Mouse (Mus musculus) intestine, embryonic 14.5 days (tissue): ENCODE measurements at regions not wholly inside any gene's neighbourhood (a gene's known extent, or its start where the extent isn't known, plus 50 kb on each side); places are given as distances from the start of the nearest gene placed in this dataset.

Source experiments
- ATAC-seq: fragments of 200-750 bp; cut with Nextera tagmentation; replicated peaks from 2 replicates; pipeline ENCODE4 v1.8.0; 2017; ENCODE audit warnings: low read depth, moderate number of reproducible peaks, moderate TSS enrichment, moderate library complexity; ENCODE audit not compliant: low FRiP score, low TSS enrichment
- DNase-seq: peaks from one replicate; pipeline ENCODE4 v3.0.0-alpha.2; 2018; ENCODE audit warnings: low spot score
- H3K27ac ChIP-seq: fragments of 300-500 bp; sonication (generic); 2 replicates; pipeline ENCODE4 v1.5.1; 2014; ENCODE audit warnings: low read depth, mild to moderate bottlenecking, control low read depth
- H3K27me3 ChIP-seq: fragments of 300-500 bp; sonication (generic); replicated peaks from 2 replicates; pipeline ENCODE4 v1.6.1; 2014; ENCODE audit warnings: low read length, control low read depth; ENCODE audit not compliant: control insufficient read depth, insufficient read depth
- H3K36me3 ChIP-seq: fragments of 300-500 bp; sonication (generic); 2 replicates; pipeline ENCODE4 v1.6.1; 2014; ENCODE audit warnings: low read length, control low read depth; ENCODE audit not compliant: control insufficient read depth, insufficient read depth
- H3K4me1 ChIP-seq: fragments of 300-500 bp; sonication (generic); replicated peaks from 2 replicates; pipeline ENCODE4 v1.6.1; 2014; ENCODE audit warnings: low read length, control low read depth, mixed read lengths; ENCODE audit not compliant: control insufficient read depth, insufficient read depth
- H3K4me2 ChIP-seq: fragments of 300-500 bp; sonication (generic); 2 replicates; pipeline ENCODE4 v1.6.1; 2014; ENCODE audit warnings: low read length
- H3K4me3 ChIP-seq: fragments of 300-500 bp; sonication (generic); 2 replicates; pipeline ENCODE4 v1.5.1; 2014; ENCODE audit warnings: low read depth, low read length, control low read depth, mixed read lengths
- H3K9ac ChIP-seq: fragments of 300-500 bp; sonication (generic); 2 replicates; pipeline ENCODE4 v1.6.1; 2014; ENCODE audit warnings: mild to moderate bottlenecking, low read length
- H3K9me3 ChIP-seq: fragments of 300-500 bp; sonication (generic); 2 replicates; pipeline ENCODE4 v1.6.1; 2016; ENCODE audit warnings: low read length, control low read depth; ENCODE audit not compliant: control insufficient read depth
- WGBS: fragments of 180-500 bp; shearing (Covaris S2); extraction: QIAGEN DNeasy Blood & Tissue Kit; methylation state at CpG from one replicate; pipeline ENCODE4 v1.1.7; 2014; 5-methylcytosine and 5-hydroxymethylcytosine counted together

GRCm38 (mm10) chr9:30575531-30575930 is 148.6 kb downstream of the Snx19 start:
- 77% methylated on average over 3 of the region's 3 CpGs for WGBS
- Histone ChIP-seq H3K9me3 (no peaks in the 10 kb centered on the region), H3K4me1 (no peaks in the 10 kb centered on the region; the same call in 1 of the 2 replicates), H3K9ac (no peak overlapping the region), H3K4me3 (no peak overlapping the region), H3K27me3 (no peaks in the 10 kb centered on the region), H3K36me3 (no peaks in the 10 kb centered on the region), H3K27ac (no peak overlapping the region), H3K4me2 (no peak overlapping the region)
- ATAC-seq (no peak), DNase-seq (no peak)

DNA sequence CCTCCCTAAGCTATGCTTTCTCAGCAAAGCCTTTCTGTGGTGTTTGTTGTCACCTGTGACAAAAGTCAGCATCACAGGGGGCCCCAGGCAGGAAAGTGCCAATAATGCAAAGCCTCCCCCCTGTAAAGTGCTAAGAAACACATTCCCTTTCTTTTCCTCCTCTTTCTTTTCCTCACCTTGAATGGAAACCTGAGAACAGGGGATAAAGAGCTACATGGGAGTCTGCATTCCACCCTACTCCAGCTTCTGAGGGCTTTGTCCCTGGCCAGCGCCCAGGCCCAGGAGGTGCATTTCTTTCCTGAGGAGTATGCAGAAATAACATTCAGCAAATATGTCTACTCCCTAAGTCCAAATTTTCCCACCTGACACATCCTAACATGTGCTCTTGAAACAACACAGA is 146.4 kb downstream of the Snx19 start:
- DNase-seq: no peak
- no peak overlapping the region for H3K9ac ChIP-seq
- no peaks in the 10 kb centered on the region for H3K27me3 ChIP-seq
- ATAC-seq: no peak
- WGBS: 54% methylated on average over 1 of the region's 1 CpGs
- no peaks in the 10 kb centered on the region for H3K9me3 ChIP-seq
- no peak overlapping the region for H3K4me2 ChIP-seq
- no peaks in the 10 kb centered on the region for H3K36me3 ChIP-seq
- H3K4me3 ChIP-seq: no peak overlapping the region
- no peak overlapping the region for H3K27ac ChIP-seq
- no peaks in the 10 kb centered on the region; the same call in 1 of the 2 replicates for H3K4me1 ChIP-seq

- Histone ChIP-seq H3K27ac (no peak overlapping the region), H3K4me2 (no peak overlapping the region), H3K9ac (no peak overlapping the region), H3K4me3 (no peak overlapping the region), H3K4me1 (no peaks in the 10 kb centered on the region; the same call in 1 of the 2 replicates), H3K36me3 (no peaks in the 10 kb centered on the region), H3K27me3 (no peaks in the 10 kb centered on the region), H3K9me3 (peaks cover 3% of the 10 kb centered on the region; the same call in 1 of the 2 replicates)
- DNase-seq: no peak
- 28% methylated on average over 2 of the region's 2 CpGs for WGBS
- no peak for ATAC-seq
Measured at GRCm38 (mm10) chr9:30571014-30571413, 144.1 kb downstream of the Snx19 start.

GRCm38 (mm10) chr9:30564765-30565680 is 138.1 kb downstream of the Snx19 start:
- WGBS: 84% methylated on average over 3 of the region's 3 CpGs

DNA sequence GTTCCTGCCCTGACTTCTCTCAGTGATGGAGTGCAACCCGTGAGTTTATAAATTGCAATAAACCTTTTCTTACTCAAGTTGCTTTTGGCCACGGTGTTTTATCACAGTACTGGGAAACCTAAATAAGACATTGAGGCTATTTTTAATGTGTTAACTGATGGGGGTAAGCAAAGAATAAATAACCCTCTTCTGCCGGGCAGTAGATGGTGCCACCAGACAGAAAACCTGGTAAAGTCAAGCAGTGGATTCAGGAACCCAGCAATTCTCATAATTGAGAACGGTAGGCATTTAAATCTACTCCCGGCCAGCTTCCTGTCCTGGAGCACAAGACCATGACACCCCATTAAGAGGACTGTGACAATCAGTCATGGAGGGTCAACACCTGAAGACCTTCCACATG is 136.5 kb downstream of the Snx19 start:
- H3K27ac ChIP-seq: no peak overlapping the region
- DNase-seq: no peak
- H3K9ac ChIP-seq: no peak overlapping the region
- peaks cover 3% of the 10 kb centered on the region; the same call in 1 of the 2 replicates for H3K9me3 ChIP-seq
- no peaks in the 10 kb centered on the region for H3K36me3 ChIP-seq
- H3K4me3 ChIP-seq: no peak overlapping the region
- no peaks in the 10 kb centered on the region for H3K4me1 ChIP-seq
- H3K4me2 ChIP-seq: no peak overlapping the region
- WGBS: 67% methylated on average over 5 of the region's 5 CpGs
- H3K27me3 ChIP-seq: no peaks in the 10 kb centered on the region
- no peak for ATAC-seq

More at GRCm38 (mm10) chr9:30564765-30565680, 138.1 kb downstream of the Snx19 start:
- H3K27ac ChIP-seq: no peak overlapping the region
- no peaks in the 10 kb centered on the region for H3K36me3 ChIP-seq
- no peaks in the 10 kb centered on the region for H3K27me3 ChIP-seq
- DNase-seq (no peak), ATAC-seq (no peak)
- H3K4me1 ChIP-seq: no peaks in the 10 kb centered on the region
- H3K4me3 ChIP-seq: no peak overlapping the region
- no peak overlapping the region for H3K9ac ChIP-seq
- H3K9me3 ChIP-seq: peaks cover 3% of the 10 kb centered on the region; the same call in 1 of the 2 replicates
- no peak overlapping the region for H3K4me2 ChIP-seq

GRCm38 (mm10) chr9:30554908-30555307 is 128.0 kb downstream of the Snx19 start:
- H3K36me3 ChIP-seq: no peaks in the 10 kb centered on the region
- no peaks in the 10 kb centered on the region for H3K4me1 ChIP-seq
- 73% methylated on average over 2 of the region's 2 CpGs for WGBS
- H3K9ac ChIP-seq: no peak overlapping the region
- H3K27ac ChIP-seq: no peak overlapping the region
- no peaks in the 10 kb centered on the region for H3K9me3 ChIP-seq
- H3K27me3 ChIP-seq: no peaks in the 10 kb centered on the region
- no peak overlapping the region for H3K4me2 ChIP-seq
- DNase-seq (no peak), ATAC-seq (no peak)
- no peak overlapping the region for H3K4me3 ChIP-seq

- H3K4me1 ChIP-seq: no peaks in the 10 kb centered on the region
- no peak overlapping the region for H3K9ac ChIP-seq
- H3K27me3 ChIP-seq: no peaks in the 10 kb centered on the region
- H3K36me3 ChIP-seq: no peaks in the 10 kb centered on the region
- 88% methylated on average over 8 of the region's 8 CpGs for WGBS
- H3K4me2 ChIP-seq: no peak overlapping the region
- H3K9me3 ChIP-seq: no peaks in the 10 kb centered on the region
- no peak overlapping the region for H3K27ac ChIP-seq
- H3K4me3 ChIP-seq: no peak overlapping the region
- DNase-seq: no peak
- ATAC-seq: no peak
Measured at GRCm38 (mm10) chr9:30552721-30553120, 125.8 kb downstream of the Snx19 start.

DNA sequence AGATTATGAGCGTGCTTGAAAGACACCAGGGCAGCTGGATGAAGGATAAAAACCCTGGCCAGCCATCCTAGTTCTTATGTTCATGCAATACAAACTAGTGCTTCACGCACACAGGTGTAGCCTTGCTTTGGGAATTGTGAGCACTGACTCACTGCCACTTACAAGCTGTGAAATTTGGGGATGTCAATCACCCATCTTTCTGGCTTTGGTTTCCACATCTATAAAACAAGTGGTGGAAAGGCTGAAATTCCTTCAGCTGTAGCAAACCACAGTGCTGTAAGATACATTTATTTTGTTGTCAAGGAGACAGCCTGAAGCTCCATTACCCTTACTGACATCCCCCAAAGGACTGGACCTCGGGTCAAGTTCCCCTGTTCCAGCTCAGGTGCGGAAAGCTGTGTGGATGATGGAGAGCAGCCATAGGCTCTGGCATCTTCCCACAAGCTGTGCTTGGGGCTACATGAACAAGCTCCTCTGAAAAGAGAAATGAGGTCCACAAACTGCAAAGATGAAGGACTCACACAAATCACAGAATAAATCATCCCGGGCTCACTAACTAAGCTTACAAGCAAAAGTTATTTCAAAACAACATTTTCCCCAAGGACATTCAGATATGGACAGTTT is 123.1 kb downstream of the Snx19 start:
- no peak overlapping the region for H3K4me3 ChIP-seq
- no peaks in the 10 kb centered on the region for H3K27me3 ChIP-seq
- H3K36me3 ChIP-seq: no peaks in the 10 kb centered on the region
- ATAC-seq: no peak
- no peak overlapping the region for H3K4me2 ChIP-seq
- no peaks in the 10 kb centered on the region for H3K4me1 ChIP-seq
- H3K27ac ChIP-seq: no peak overlapping the region
- H3K9ac ChIP-seq: no peak overlapping the region
- 75% methylated on average over 5 of the region's 5 CpGs for WGBS
- no peak for DNase-seq
- H3K9me3 ChIP-seq: no peaks in the 10 kb centered on the region
